Mouse (Mus musculus): ENCODE results near the gene Ccni. TPM values are rescaled to one million over a fixed set of nuclear protein-coding genes. Genes with fewer than 3 reads are reported as not detected.

The Ccni gene
- total RNA-seq (2021) = 100 to 1,000 TPM; 251 to 256 TPM
- long read RNA-seq, experiment 1, transcript Ccni-201 (7 exons, 2,804 nt) = major isoform, 55 of 67 reads
- long read RNA-seq, experiment 1, partial matches to known transcripts = 1 of 67 reads
- long read RNA-seq, experiment 1, other reads (novel, unspliced or antisense) = 11 of 67 reads
- long read RNA-seq, experiment 2, transcript Ccni-201 (7 exons, 2,804 nt) = major isoform, 94 of 116 reads
- long read RNA-seq, experiment 2, partial matches to known transcripts = 4 of 116 reads
- long read RNA-seq, experiment 2, other reads (novel, unspliced or antisense) = 18 of 116 reads

- TF ChIP-seq CTCF (conservative IDR thresholded peaks at IDR 0.05) = no peak
- peak; percentile 93 to 95 for DNase-seq (ENCODE audit: low spot score in 2 of 2)
- Histone ChIP-seq H3K4me3 (peak within 1 kb of the TSS; percentile 76), H3K27ac (peak within 1 kb of the TSS; percentile 96)
Measured at GRCm38 (mm10) chr5:93206109-93207005, at the start of gene Ccni, which contains the start of gene 2010109A12Rik. Gene Ccni (minus strand): TSS chr5:93206495. Gene 2010109A12Rik (plus strand): TSS chr5:93206518.

DNA sequence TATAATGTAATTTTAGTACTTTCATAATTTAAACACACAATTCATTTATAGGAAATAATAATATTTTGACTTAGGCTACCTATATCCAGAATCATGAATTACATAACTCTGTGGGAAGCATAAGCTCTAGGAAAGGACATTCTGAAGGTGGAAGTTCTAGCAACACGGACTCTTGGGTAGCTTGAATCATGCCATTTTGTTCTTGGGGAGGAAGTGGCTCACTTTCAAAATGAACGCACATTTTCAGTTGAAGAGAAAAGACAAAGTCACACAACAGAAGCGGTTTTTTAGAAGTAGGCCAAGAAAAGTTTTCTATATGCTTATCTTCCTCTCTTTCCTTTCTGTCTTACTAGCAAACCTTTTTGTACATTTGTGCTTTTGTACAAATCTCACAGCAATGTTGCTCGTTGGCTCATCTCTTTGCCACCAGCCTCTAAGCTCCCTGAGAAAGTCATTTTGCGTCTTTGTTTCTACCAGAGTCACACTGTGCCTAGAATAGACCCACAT is 49.5 kb upstream of the Ccni start:
- DNase-seq (ENCODE audit: low spot score in 2 of 2) = no peak
- TF ChIP-seq CTCF (conservative IDR thresholded peaks at IDR 0.05) = no peak
- no peak overlapping the region for H3K27ac ChIP-seq
- no peak overlapping the region for H3K4me3 ChIP-seq

DNA sequence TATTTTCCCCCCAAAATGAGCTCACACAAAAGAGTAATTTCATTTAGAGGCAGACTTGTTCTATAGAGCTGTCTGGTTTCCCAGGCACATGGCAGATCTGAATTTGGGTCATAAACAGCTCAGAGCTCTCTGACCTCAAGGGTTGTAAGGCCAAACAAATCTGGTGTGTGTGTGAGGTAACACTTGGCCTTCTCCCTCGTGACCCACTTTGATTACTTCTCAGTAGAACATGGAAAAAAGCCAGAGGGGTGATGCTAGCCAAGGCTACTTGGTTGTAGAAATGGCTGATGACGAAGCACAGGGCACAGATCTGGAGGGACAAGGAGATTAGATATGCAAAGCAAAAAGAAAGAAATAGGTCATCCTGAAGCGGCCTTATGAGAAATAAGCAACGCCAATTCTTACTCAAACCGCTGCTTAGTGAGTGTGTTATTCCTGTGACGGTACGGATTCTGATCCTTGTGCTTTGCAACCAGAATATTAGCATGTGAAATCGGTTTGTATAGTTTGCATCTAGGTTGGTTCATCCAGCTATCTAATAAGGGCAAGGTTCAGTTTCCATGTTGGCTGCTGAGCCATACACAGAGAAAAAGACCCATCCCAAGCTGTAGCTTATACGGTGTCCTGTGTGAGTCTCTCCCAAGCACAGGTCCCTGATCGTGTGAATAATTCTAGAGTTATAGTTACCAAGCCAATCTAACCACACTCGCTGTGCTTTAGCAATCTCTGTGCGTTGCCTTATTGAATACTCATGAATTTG is 44.9 kb upstream of the Ccni start:
- Histone ChIP-seq H3K4me3 (no peak overlapping the region), H3K27ac (no peak overlapping the region)
- DNase-seq (ENCODE audit: low spot score in 2 of 2) = no peak
- TF ChIP-seq CTCF (conservative IDR thresholded peaks at IDR 0.05) = no peak

- no peak for DNase-seq (ENCODE audit: low spot score in 2 of 2)
- no peak overlapping the region for H3K27ac ChIP-seq
- no peak overlapping the region for H3K4me3 ChIP-seq
- no peak for TF ChIP-seq CTCF (conservative IDR thresholded peaks at IDR 0.05)
Measured at GRCm38 (mm10) chr5:93249940-93250578, 43.8 kb upstream of the Ccni start.

- no peak for TF ChIP-seq CTCF (conservative IDR thresholded peaks at IDR 0.05)
- DNase-seq (ENCODE audit: low spot score in 2 of 2) = no peak
- H3K27ac ChIP-seq = peak overlapping the region; percentile 57
- H3K4me3 ChIP-seq = no peak overlapping the region
Measured at GRCm38 (mm10) chr5:93245280-93245679, 39.0 kb upstream of the Ccni start.

DNA sequence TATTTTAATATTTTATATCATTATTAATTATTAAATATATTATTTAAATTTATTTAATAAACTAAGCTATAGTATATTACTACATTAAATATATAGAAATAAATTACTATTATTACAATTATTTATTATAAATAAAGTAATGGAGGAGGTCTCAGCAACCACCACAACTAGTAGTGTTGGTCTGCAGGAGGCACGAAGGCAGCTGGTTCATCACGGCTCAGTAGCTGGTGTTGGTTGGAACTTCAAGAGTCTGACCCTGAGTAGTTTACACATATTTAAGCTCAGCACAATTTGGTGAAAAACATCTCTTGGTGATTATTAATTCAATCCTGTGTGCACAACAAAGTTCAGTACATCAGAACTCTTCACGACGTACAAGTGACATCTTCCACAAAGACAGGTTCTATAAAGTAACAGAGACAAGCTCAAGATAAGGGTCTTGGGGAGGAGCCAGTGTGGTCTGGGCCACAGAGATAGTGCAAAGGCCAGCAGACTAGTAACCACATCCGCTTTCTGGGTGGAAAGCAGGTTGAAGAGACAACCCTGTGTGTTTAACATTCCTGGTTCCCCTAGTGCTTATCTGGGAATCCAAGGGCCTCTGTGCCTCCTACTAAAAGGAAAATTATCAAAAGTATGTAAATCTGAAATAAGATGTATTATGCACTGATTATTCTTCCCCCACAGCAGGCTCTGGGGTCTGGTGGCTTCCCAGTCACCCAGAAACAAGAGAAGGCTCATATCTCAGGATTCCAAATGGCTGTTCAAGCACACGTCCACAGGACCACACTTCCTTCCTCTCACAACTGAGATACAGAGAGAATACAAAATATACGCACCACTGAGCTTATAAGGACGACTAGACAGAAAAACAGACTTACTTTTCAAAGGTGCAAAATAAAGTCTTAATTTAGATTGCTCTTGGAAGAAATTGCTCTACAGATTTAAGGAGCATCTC is 33.6 kb upstream of the Ccni start:
- TF ChIP-seq CTCF (conservative IDR thresholded peaks at IDR 0.05) = no peak
- no peak for DNase-seq (ENCODE audit: low spot score in 2 of 2)
- no peak overlapping the region for H3K27ac ChIP-seq
- no peak overlapping the region for H3K4me3 ChIP-seq

GRCm38 (mm10) chr5:93236541-93236940 is 30.2 kb upstream of the Ccni start:
- no peak for DNase-seq (ENCODE audit: low spot score in 2 of 2)
- Histone ChIP-seq H3K4me3 (no peak overlapping the region), H3K27ac (peak overlapping the region; percentile 84; the same call in 1 of the 2 replicates)
- no peak for TF ChIP-seq CTCF (conservative IDR thresholded peaks at IDR 0.05)

DNA sequence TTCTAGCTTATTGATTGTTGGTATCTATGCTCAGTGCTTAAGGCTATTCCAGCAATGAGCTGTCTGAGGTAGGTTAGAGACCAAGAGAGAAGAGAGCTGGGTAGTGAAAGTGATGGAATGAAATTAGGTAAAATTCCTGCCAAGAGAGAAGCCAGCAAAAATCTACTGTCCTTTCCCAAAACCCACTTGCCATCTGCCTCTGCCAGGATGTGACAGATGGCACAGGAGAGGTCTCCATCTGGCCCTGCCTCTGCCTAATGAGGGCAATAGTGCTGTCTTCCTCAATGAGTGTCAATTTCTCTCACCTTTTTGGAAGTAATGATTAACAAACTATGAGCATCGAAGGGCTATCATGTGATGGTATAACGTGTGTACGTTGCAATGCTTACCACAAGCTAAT is 29.6 kb upstream of the Ccni start:
- TF ChIP-seq CTCF (conservative IDR thresholded peaks at IDR 0.05) = no peak
- Histone ChIP-seq H3K4me3 (no peak overlapping the region), H3K27ac (peak overlapping the region; percentile 84)
- peak; percentile 73 to 88 for DNase-seq (ENCODE audit: low spot score in 2 of 2)

DNA sequence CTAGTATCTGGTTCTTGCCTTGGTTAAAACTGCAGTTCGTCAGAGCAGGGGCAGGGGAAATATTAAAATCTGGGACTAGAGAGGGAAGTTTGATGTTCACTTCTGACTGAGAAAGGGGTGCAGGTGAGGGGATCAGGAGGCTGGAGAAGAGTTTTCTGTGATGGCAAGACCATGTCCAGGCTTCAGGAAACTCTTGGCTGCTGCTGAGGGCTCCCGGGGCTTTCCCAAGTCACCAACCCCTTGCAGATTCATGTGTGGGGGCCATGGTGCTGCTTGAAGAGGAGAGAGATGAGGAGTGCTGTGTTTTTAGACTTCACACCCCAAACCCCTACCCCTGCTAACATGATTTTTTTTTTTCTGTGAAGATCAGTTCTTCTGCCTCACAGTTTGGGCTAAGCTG is 28.3 kb upstream of the Ccni start:
- H3K4me3 ChIP-seq = no peak overlapping the region
- peak overlapping the region; percentile 84 for H3K27ac ChIP-seq

DNA sequence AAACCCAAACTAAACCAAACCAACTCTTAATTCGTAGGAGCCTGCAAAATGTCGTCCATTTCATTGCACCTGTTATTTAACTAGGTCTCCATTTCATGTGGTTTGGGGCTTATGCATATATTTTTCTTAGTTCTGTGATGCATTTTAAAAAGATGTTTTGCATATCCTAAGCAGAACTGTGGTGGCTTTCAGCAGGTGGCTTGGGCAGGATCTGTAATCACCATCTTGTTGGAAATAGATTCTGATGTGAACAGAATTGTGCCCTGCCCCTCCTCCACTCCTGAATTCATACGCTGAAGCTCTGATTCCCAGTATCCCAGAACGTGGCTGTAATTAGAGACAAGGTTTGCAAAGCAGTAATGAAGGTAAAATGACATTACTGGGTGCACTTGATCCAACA is 27.8 kb upstream of the Ccni start:
- peak overlapping the region; percentile 84; the same call in 1 of the 2 replicates for H3K27ac ChIP-seq
- no peak for TF ChIP-seq CTCF (conservative IDR thresholded peaks at IDR 0.05)
- H3K4me3 ChIP-seq = no peak overlapping the region
- peak in 1 of 2 experiments; percentile 24 for DNase-seq (ENCODE audit: low spot score in 2 of 2)

More for the DNA sequence above, 28.3 kb upstream of the Ccni start:
- DNase-seq (ENCODE audit: low spot score in 2 of 2) = no peak
- TF ChIP-seq CTCF (conservative IDR thresholded peaks at IDR 0.05) = no peak

- TF ChIP-seq CTCF (conservative IDR thresholded peaks at IDR 0.05) = no peak
- no peak overlapping the region for H3K27ac ChIP-seq
- DNase-seq (ENCODE audit: low spot score in 2 of 2) = no peak
- no peak overlapping the region for H3K4me3 ChIP-seq
Measured at GRCm38 (mm10) chr5:93232838-93233237, 26.5 kb upstream of the Ccni start.

Data from layer of hippocampus, adult 2 months (tissue).